ENCODE assay signal across 8 mouse cellular contexts in genomic region chr2:85037047-85038026, GRCm38 (mm10). TPM values are rescaled to one million over a fixed set of nuclear protein-coding genes. Genes with fewer than 3 reads are reported as not detected.
DNase-seq lines count a peak whose midpoint lies in the region; ATAC-seq and TF ChIP-seq lines count a peak whose summit lies in the region.

Ssrp1 (plus strand) TSS chr2:85037234.
P2rx3 (minus strand) TSS chr2:85037462.

- no peaks in the 10 kb centered on the region for H3K27me3 ChIP-seq in hindbrain, embryonic 14.5 days (ENCODE audit: control insufficient read depth, insufficient read depth, low read length)

- peak; percentile 83 for DNase-seq in WW6 (ENCODE audit: low read depth, low spot score)
- DNase-seq in cerebellum, postnatal 25 days, result peak; percentile 91 to 95
- DNase-seq in frontal cortex, postnatal 25 days (ENCODE audit: low spot score in 2 of 2), result peak; percentile 78 to 91
- peak; percentile 95 for DNase-seq in hindbrain, embryonic 14.5 days (ENCODE audit: low spot score)
- peak; percentile 91 to 93 for DNase-seq in left cerebral cortex, adult 2 months (ENCODE audit: extremely low spot score in 1 of 2, low spot score in 2 of 2)
- DNase-seq in retina, postnatal 7 days (ENCODE audit: low read depth, low spot score), result peak; percentile 92
- DNase-seq in urinary bladder, adult 18-20 months (ENCODE audit: low spot score in 2 of 2), result peak; percentile 81 to 85

- no peaks in the 10 kb centered on the region for H3K9me3 ChIP-seq in hindbrain, embryonic 14.5 days (ENCODE audit: control insufficient read depth, low read length)

- H3K9ac ChIP-seq in hindbrain, embryonic 14.5 days, result peak within 1 kb of the TSS; percentile 92

- H3K4me2 ChIP-seq in hindbrain, embryonic 14.5 days (replicated peaks), result peak within 1 kb of the TSS; percentile 89

- H3K4me1 ChIP-seq in hindbrain, embryonic 14.5 days (replicated peaks; ENCODE audit: control insufficient read depth, insufficient read depth, low read length), result peaks cover 16% of the 10 kb centered on the region

- peak within 1 kb of the TSS; percentile 71 for H3K27ac ChIP-seq in hindbrain, embryonic 14.5 days
- peak within 1 kb of the TSS; percentile 86 for H3K27ac ChIP-seq in left cerebral cortex, adult 2 months
- peak within 1 kb of the TSS; percentile 83 for H3K27ac ChIP-seq in macrophage

- TF ChIP-seq CTCF in left cerebral cortex, adult 2 months (IDR thresholded peaks at IDR 0.05), result peak; percentile 1; the same call in 1 of the 2 replicates

- WGBS in hindbrain, embryonic 14.5 days, result under 1% methylated on average over 66 of the region's 66 CpGs
- WGBS in macrophage (ENCODE audit: missing documents), result 1% methylated on average over 66 of the region's 66 CpGs

- intact Hi-C loops in left cerebral cortex, adult 2 months (cut with DNase I), result loop anchor here (1.0 to 5.0 kb wide), 2 partner anchors 10 to 205 kb away; no protein-coding TSS in a partner anchor

- H3K79me2 ChIP-seq in macrophage (ENCODE audit: inconsistent target), result peaks cover 23% of the 10 kb centered on the region

- H3K36me3 ChIP-seq in hindbrain, embryonic 14.5 days (replicated peaks; ENCODE audit: control insufficient read depth, insufficient read depth), result peaks cover 29% of the 10 kb centered on the region
- H3K36me3 ChIP-seq in macrophage (ENCODE audit: inconsistent target), result peaks cover 31% of the 10 kb centered on the region

- peak within 1 kb of the TSS; percentile 69 for H3K4me3 ChIP-seq in hindbrain, embryonic 14.5 days (replicated peaks; ENCODE audit: low read length)
- peak within 1 kb of the TSS; percentile 87 for H3K4me3 ChIP-seq in left cerebral cortex, adult 2 months
- H3K4me3 ChIP-seq in macrophage (ENCODE audit: inconsistent target), result peak within 1 kb of the TSS; percentile 99

- peak; percentile 97 for ATAC-seq in hindbrain, embryonic 14.5 days (ENCODE audit: low FRiP score)

RNA-seq across cellular contexts. Expression of gene Ssrp1, which starts in this region (rescaled TPM):
- polyA plus RNA-seq in hindbrain, embryonic 14.5 days (2014; fragmentation: Nextera tagmentation; extraction: Ambion mirVana), result 169 and 178 TPM in 2 replicates
- 100 to 1,000 TPM; 106 to 111 TPM for total RNA-seq in left cerebral cortex, adult 2 months (2021)
- 10 to 100 TPM; 13.0 to 82.6 (median 49.4) TPM for total RNA-seq in macrophage (2018; cell fraction: chromatin; rRNA removed)
- total RNA-seq in macrophage (2018; cell fraction: cytosol; rRNA removed), result 10 to 100 TPM; 46.8 to 72.6 (median 61.6) TPM
- 100 to 1,000 TPM in 1 of 26 experiments, 10 to 100 TPM in 25; 23.1 to 100 (median 49.3) TPM for total RNA-seq in macrophage (2018; cell fraction: nucleus; rRNA removed)
- polyA plus RNA-seq in macrophage (2018), result 68.2 to 116 TPM (median 106 TPM) in 3 replicates

RNA-seq across cellular contexts. Expression of gene P2rx3, which starts in this region (rescaled TPM):
- 2.9 and 4.1 TPM in 2 replicates for polyA plus RNA-seq in hindbrain, embryonic 14.5 days (2014; fragmentation: Nextera tagmentation; extraction: Ambion mirVana)
- total RNA-seq in left cerebral cortex, adult 2 months (2021), result 1 to 10 TPM; 2.0 to 2.6 TPM
- total RNA-seq in macrophage (2018; cell fraction: chromatin; rRNA removed), result 1 to 10 TPM in 9 of 26 experiments, under 1 TPM in 10, not detected in 7; 0.42 to 4.4 (median 0.94) TPM
- under 1 TPM in 7 of 26 experiments, not detected in 19; 0.07 to 0.44 (median 0.13) TPM for total RNA-seq in macrophage (2018; cell fraction: cytosol; rRNA removed)
- 1 to 10 TPM in 6 of 26 experiments, under 1 TPM in 8, not detected in 12; 0.45 to 2.6 (median 0.67) TPM for total RNA-seq in macrophage (2018; cell fraction: nucleus; rRNA removed)
- not detected in 3 replicates for polyA plus RNA-seq in macrophage (2018)

Comparison
In these comparisons a context has a peak if more than half of its experiments do, and no peak if none do; other contexts are left out.
1. Peak in every context shown above with its lines: DNase-seq, ATAC-seq, H3K4me3 ChIP-seq and H3K27ac ChIP-seq.